ENCODE assay signal across 8 mouse cellular contexts in genomic region chr2:163644047-163644446, GRCm38 (mm10). TPM values are rescaled to one million over a fixed set of nuclear protein-coding genes. Genes with fewer than 3 reads are reported as not detected.
DNase-seq lines count a peak whose midpoint lies in the region; ATAC-seq and TF ChIP-seq lines count a peak whose summit lies in the region.

No protein-coding gene starts in this region.

- H3K9ac ChIP-seq in heart, embryonic 11.5 days (ENCODE audit: low read depth, low read length) = peak overlapping the region; percentile 97
- H3K9ac ChIP-seq in forebrain, embryonic 13.5 days = peak overlapping the region; percentile 91
- peak overlapping the region; percentile 96 for H3K9ac ChIP-seq in liver, postnatal 0 days (replicated peaks)

- TF ChIP-seq CTCF in E14TG2a.4 (conservative IDR thresholded peaks at IDR 0.05; ENCODE audit: low read length) = no peak
- peak; percentile 45 for TF ChIP-seq CTCF in liver, postnatal 0 days (IDR thresholded peaks at IDR 0.05; ENCODE audit: low read depth)

- 11% methylated on average over 4 of the region's 4 CpGs for WGBS in heart, embryonic 11.5 days (ENCODE audit: insufficient replicate concordance)
- 5% methylated on average over 4 of the region's 4 CpGs for WGBS in forebrain, embryonic 13.5 days
- 1% methylated on average over 4 of the region's 4 CpGs for WGBS in liver, postnatal 0 days (ENCODE audit: insufficient replicate concordance)

- H3K9me3 ChIP-seq in heart, embryonic 11.5 days (replicated peaks; ENCODE audit: control insufficient read depth, low read length) = no peaks in the 10 kb centered on the region
- no peaks in the 10 kb centered on the region for H3K9me3 ChIP-seq in E14TG2a.4 (ENCODE audit: low read length)
- no peaks in the 10 kb centered on the region for H3K9me3 ChIP-seq in forebrain, embryonic 13.5 days (replicated peaks)
- H3K9me3 ChIP-seq in liver, postnatal 0 days (ENCODE audit: low read length) = no peaks in the 10 kb centered on the region

- H3K4me1 ChIP-seq in heart, embryonic 11.5 days (ENCODE audit: control insufficient read depth, insufficient read depth, low read length) = peaks cover 35% of the 10 kb centered on the region
- peaks cover 42% of the 10 kb centered on the region for H3K4me1 ChIP-seq in E14TG2a.4 (replicated peaks; ENCODE audit: low read depth, low read length)
- H3K4me1 ChIP-seq in forebrain, embryonic 13.5 days = peaks cover 20% of the 10 kb centered on the region
- peaks cover 35% of the 10 kb centered on the region for H3K4me1 ChIP-seq in liver, postnatal 0 days (ENCODE audit: insufficient read depth)

- H3K4me3 ChIP-seq in heart, embryonic 11.5 days (ENCODE audit: low read depth, low read length) = peak overlapping the region; percentile 88
- H3K4me3 ChIP-seq in E14TG2a.4 (replicated peaks; ENCODE audit: low read length) = peak overlapping the region; percentile 86
- peak overlapping the region; percentile 82 for H3K4me3 ChIP-seq in forebrain, embryonic 13.5 days
- H3K4me3 ChIP-seq in liver, postnatal 0 days (ENCODE audit: low read depth, low read length) = peak overlapping the region; percentile 81

- no peak for ATAC-seq in heart, embryonic 11.5 days (replicated peaks; ENCODE audit: insufficient number of reproducible peaks, low FRiP score, low TSS enrichment)
- ATAC-seq in forebrain, embryonic 13.5 days = no peak
- no peak for ATAC-seq in liver, postnatal 0 days

- peak overlapping the region; percentile 69 for H3K4me2 ChIP-seq in heart, embryonic 11.5 days
- H3K4me2 ChIP-seq in forebrain, embryonic 13.5 days = peak overlapping the region; percentile 72
- H3K4me2 ChIP-seq in liver, postnatal 0 days (ENCODE audit: low read depth, low read length) = peak overlapping the region; percentile 73

- TF ChIP-seq EP300 in liver, postnatal 0 days (IDR thresholded peaks at IDR 0.05; ENCODE audit: low read depth) = no peak

- DNase-seq in heart, postnatal 4 days = no peak
- DNase-seq in liver, postnatal 0 days = no peak
- no peak for DNase-seq in cerebellum, postnatal 36 days
- no peak for DNase-seq in urinary bladder, adult 2 months (ENCODE audit: low spot score)
- DNase-seq in kidney, postnatal 25 days = no peak

- H3K27ac ChIP-seq in heart, embryonic 11.5 days (ENCODE audit: low read depth, low read length) = peak overlapping the region; percentile 99
- peak overlapping the region; percentile 98 for H3K27ac ChIP-seq in forebrain, embryonic 13.5 days
- peak overlapping the region; percentile 100 for H3K27ac ChIP-seq in liver, postnatal 0 days (ENCODE audit: low read depth)

- H3K27me3 ChIP-seq in heart, embryonic 11.5 days (ENCODE audit: control insufficient read depth, insufficient read depth, low read length) = no peaks in the 10 kb centered on the region
- H3K27me3 ChIP-seq in E14TG2a.4 (ENCODE audit: insufficient read depth, low read length) = no peaks in the 10 kb centered on the region
- no peaks in the 10 kb centered on the region for H3K27me3 ChIP-seq in forebrain, embryonic 13.5 days
- H3K27me3 ChIP-seq in liver, postnatal 0 days (ENCODE audit: insufficient read depth, low read length) = no peaks in the 10 kb centered on the region

- H3K36me3 ChIP-seq in heart, embryonic 11.5 days (ENCODE audit: control insufficient read depth, insufficient read depth, low read length) = peaks cover 4% of the 10 kb centered on the region
- peaks cover 14% of the 10 kb centered on the region; the same call in 1 of the 2 replicates for H3K36me3 ChIP-seq in E14TG2a.4 (ENCODE audit: insufficient read depth, low read length)
- H3K36me3 ChIP-seq in forebrain, embryonic 13.5 days (ENCODE audit: poor library complexity, severe bottlenecking) = 0 out of 2 replicates have a peak, but pooled peaks cover 4% of the 10 kb centered on the region
- H3K36me3 ChIP-seq in liver, postnatal 0 days (replicated peaks; ENCODE audit: insufficient read depth, low read length) = peaks cover 26% of the 10 kb centered on the region

RNA-seq across cellular contexts. Expression of gene Serinc3, which starts 0.9 kb away (rescaled TPM):
- 77.5 and 79.0 TPM in 2 replicates for polyA plus RNA-seq in heart, embryonic 11.5 days (2014; fragmentation: Nextera tagmentation; extraction: Ambion mirVana)
- total RNA-seq in heart, postnatal 4 days (2021) = 100 to 1,000 TPM; 239 to 253 TPM
- polyA plus RNA-seq in forebrain, embryonic 13.5 days (2015; fragmentation: Nextera tagmentation; extraction: Ambion mirVana) = 23.9 and 26.4 TPM in 2 replicates
- 79.9 and 92.7 TPM in 2 replicates for polyA plus RNA-seq in liver, postnatal 0 days (2015; fragmentation: Nextera tagmentation; extraction: Ambion mirVana)
- polyA plus RNA-seq in urinary bladder, adult 2 months (2012; rRNA removed) = 321 and 344 TPM in 2 replicates

RNA-seq across cellular contexts. Expression of gene Pkig, which starts 14.1 kb away (rescaled TPM):
- 249 and 252 TPM in 2 replicates for polyA plus RNA-seq in heart, embryonic 11.5 days (2014; fragmentation: Nextera tagmentation; extraction: Ambion mirVana)
- 100 to 1,000 TPM; 204 to 207 TPM for total RNA-seq in heart, postnatal 4 days (2021)
- polyA plus RNA-seq in forebrain, embryonic 13.5 days (2015; fragmentation: Nextera tagmentation; extraction: Ambion mirVana) = 169 and 170 TPM in 2 replicates
- 84.9 and 85.0 TPM in 2 replicates for polyA plus RNA-seq in liver, postnatal 0 days (2015; fragmentation: Nextera tagmentation; extraction: Ambion mirVana)
- 83.9 and 114 TPM in 2 replicates for polyA plus RNA-seq in urinary bladder, adult 2 months (2012; rRNA removed)

RNA-seq across cellular contexts. Expression of gene Ttpal, which starts 41.9 kb away (rescaled TPM):
- 28.2 TPM in 2 replicates for polyA plus RNA-seq in heart, embryonic 11.5 days (2014; fragmentation: Nextera tagmentation; extraction: Ambion mirVana)
- total RNA-seq in heart, postnatal 4 days (2021) = 10 to 100 TPM; 13.1 to 14.0 TPM
- polyA plus RNA-seq in forebrain, embryonic 13.5 days (2015; fragmentation: Nextera tagmentation; extraction: Ambion mirVana) = 39.3 and 44.9 TPM in 2 replicates
- polyA plus RNA-seq in liver, postnatal 0 days (2015; fragmentation: Nextera tagmentation; extraction: Ambion mirVana) = 6.7 and 9.5 TPM in 2 replicates
- polyA plus RNA-seq in urinary bladder, adult 2 months (2012; rRNA removed) = 22.0 and 22.9 TPM in 2 replicates
